Mouse (Mus musculus): Measurements from ENCODE around the gene Lhx2. TPM values are rescaled to one million over a fixed set of nuclear protein-coding genes. Genes with fewer than 3 reads are reported as not detected.

Gene Lhx2
- polyA plus RNA-seq, 1 experiment: not detected

GRCm38 (mm10) chr2:38367023-38367422, 27.9 kb downstream of the Lhx2 start:
- H3K4me1 ChIP-seq (ENCODE audit: control insufficient read depth, insufficient read depth, insufficient read length, low read length): no peaks in the 10 kb centered on the region; the same call in 1 of the 2 replicates
- no peak overlapping the region for H3K4me3 ChIP-seq (ENCODE audit: insufficient read depth, low read depth, low read length)
- no peak overlapping the region for H3K27ac ChIP-seq (replicated peaks; ENCODE audit: low read depth, low read length)

DNA sequence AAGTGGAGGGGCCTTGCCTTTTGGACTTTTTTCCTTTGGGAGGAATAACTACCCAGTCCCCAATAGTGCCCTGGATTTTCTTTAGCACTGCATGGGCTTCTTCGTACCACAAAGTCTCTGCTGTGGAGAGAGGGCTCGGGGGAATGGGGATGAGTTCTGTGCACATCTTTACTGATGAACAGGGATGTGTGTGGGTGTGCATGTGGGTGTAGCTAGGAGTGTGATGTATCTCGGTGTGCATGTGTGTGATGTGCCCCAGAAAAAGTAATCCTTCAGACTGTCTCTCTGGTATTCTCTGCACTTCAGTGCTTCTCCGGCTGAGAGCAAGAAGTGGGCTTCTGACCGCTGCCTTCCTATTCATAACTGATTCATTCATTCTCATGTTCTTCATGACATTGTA, 28.8 kb downstream of the Lhx2 start:
- Histone ChIP-seq H3K4me1 (ENCODE audit: control insufficient read depth, insufficient read depth, insufficient read length, low read length) (no peaks in the 10 kb centered on the region; the same call in 1 of the 2 replicates), H3K27ac (replicated peaks; ENCODE audit: low read depth, low read length) (no peak overlapping the region), H3K4me3 (ENCODE audit: insufficient read depth, low read depth, low read length) (no peak overlapping the region)

DNA sequence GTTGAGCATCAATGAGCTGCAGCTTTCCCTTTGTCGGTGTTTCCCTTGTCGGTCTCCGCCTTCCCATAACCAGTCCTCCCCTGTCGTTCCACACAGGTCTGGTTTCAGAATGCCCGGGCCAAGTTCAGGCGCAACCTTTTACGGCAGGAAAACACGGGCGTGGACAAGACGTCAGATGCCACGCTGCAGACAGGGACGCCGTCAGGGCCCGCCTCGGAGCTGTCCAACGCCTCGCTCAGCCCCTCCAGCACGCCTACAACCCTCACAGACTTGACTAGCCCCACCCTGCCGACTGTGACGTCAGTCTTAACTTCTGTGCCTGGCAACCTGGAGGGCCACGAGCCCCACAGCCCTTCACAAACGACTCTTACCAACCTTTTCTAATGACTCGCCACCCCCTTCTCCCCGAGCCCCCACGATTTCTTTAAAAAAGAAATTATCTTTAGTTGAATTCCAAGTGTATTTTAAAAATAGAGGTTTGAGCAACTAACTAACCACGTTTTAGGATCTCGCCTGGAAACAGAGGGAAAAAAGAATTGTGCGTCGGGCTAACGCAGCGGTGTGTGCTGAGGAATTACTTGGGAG, 29.8 kb downstream of the Lhx2 start:
- H3K4me3 ChIP-seq (ENCODE audit: insufficient read depth, low read depth, low read length): no peak overlapping the region
- H3K27ac ChIP-seq (replicated peaks; ENCODE audit: low read depth, low read length): no peak overlapping the region
- no peaks in the 10 kb centered on the region; the same call in 1 of the 2 replicates for H3K4me1 ChIP-seq (ENCODE audit: control insufficient read depth, insufficient read depth, insufficient read length, low read length)

GRCm38 (mm10) chr2:38375606-38376304, 36.7 kb downstream of the Lhx2 start:
- no peak overlapping the region for H3K27ac ChIP-seq (replicated peaks; ENCODE audit: low read depth, low read length)
- no peaks in the 10 kb centered on the region for H3K4me1 ChIP-seq (ENCODE audit: control insufficient read depth, insufficient read depth, insufficient read length, low read length)
- no peak overlapping the region for H3K4me3 ChIP-seq (ENCODE audit: insufficient read depth, low read depth, low read length)

DNA sequence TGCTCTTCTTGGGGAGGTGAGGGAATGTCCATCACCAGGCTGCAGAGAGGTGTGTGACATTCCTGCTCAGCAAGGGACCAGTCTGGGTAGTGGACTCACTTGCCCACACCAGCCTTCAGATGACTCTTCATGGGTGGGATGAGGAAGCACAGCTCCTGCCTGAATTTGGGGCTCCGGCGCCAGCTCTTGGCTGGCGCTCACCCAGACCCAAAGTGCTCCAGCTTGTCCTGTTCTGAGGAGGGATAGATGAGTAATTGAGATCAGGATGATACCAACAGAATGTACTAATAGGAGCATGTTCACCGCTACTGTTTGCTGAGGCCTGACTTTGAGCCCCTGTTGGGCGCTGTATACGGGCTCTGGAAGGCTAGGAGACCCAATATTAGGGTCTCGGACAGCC, 38.2 kb downstream of the Lhx2 start:
- Histone ChIP-seq H3K4me1 (ENCODE audit: control insufficient read depth, insufficient read depth, insufficient read length, low read length) (no peaks in the 10 kb centered on the region), H3K4me3 (ENCODE audit: insufficient read depth, low read depth, low read length) (no peak overlapping the region), H3K27ac (replicated peaks; ENCODE audit: low read depth, low read length) (no peak overlapping the region)

DNA sequence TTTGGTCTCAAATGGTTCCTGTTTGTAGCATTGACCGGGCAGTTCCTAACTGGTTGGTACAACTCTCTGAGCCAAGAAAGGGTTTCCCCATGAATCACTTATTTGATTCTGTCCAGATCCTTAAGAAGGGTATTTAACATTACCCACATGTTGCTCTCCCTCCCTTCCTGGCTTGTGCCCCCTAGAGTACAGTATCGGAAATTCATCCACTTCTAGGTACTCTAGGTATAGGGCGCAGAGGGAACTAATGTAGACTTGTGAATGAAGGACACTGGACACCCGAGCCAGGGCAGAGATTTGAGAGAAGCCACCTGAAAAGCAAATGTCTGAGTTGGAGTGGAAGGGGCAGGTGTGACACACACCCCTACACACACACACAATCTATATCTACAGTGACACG, 39.3 kb downstream of the Lhx2 start:
- Histone ChIP-seq H3K27ac (replicated peaks; ENCODE audit: low read depth, low read length) (no peak overlapping the region), H3K4me3 (ENCODE audit: insufficient read depth, low read depth, low read length) (no peak overlapping the region), H3K4me1 (ENCODE audit: control insufficient read depth, insufficient read depth, insufficient read length, low read length) (no peaks in the 10 kb centered on the region)

- H3K4me3 ChIP-seq (ENCODE audit: insufficient read depth, low read depth, low read length): peak overlapping the region; percentile 25; the same call in 1 of the 2 replicates
- no peaks in the 10 kb centered on the region for H3K4me1 ChIP-seq (ENCODE audit: control insufficient read depth, insufficient read depth, insufficient read length, low read length)
- no peak overlapping the region for H3K27ac ChIP-seq (replicated peaks; ENCODE audit: low read depth, low read length)
Observed at GRCm38 (mm10) chr2:38378849-38379545, 39.9 kb downstream of the Lhx2 start.

DNA sequence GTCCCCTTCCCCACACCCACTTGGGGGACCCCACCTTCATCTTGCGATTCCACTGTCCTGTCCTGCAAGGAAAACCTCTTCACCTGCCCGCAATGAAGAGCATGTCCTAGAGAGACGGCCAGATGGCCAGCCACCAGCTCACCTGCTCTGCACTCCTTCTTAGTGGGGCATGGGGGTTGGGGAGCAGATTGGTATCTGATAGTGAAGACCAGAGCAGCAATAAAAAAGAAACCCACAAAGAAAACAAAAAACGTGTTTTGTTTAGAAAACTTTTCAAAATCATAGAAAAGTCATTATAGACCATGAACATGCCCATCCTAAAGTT, 40.4 kb downstream of the Lhx2 start:
- H3K4me3 ChIP-seq (ENCODE audit: insufficient read depth, low read depth, low read length): no peak overlapping the region
- no peak overlapping the region for H3K27ac ChIP-seq (replicated peaks; ENCODE audit: low read depth, low read length)
- no peaks in the 10 kb centered on the region for H3K4me1 ChIP-seq (ENCODE audit: control insufficient read depth, insufficient read depth, insufficient read length, low read length)

DNA sequence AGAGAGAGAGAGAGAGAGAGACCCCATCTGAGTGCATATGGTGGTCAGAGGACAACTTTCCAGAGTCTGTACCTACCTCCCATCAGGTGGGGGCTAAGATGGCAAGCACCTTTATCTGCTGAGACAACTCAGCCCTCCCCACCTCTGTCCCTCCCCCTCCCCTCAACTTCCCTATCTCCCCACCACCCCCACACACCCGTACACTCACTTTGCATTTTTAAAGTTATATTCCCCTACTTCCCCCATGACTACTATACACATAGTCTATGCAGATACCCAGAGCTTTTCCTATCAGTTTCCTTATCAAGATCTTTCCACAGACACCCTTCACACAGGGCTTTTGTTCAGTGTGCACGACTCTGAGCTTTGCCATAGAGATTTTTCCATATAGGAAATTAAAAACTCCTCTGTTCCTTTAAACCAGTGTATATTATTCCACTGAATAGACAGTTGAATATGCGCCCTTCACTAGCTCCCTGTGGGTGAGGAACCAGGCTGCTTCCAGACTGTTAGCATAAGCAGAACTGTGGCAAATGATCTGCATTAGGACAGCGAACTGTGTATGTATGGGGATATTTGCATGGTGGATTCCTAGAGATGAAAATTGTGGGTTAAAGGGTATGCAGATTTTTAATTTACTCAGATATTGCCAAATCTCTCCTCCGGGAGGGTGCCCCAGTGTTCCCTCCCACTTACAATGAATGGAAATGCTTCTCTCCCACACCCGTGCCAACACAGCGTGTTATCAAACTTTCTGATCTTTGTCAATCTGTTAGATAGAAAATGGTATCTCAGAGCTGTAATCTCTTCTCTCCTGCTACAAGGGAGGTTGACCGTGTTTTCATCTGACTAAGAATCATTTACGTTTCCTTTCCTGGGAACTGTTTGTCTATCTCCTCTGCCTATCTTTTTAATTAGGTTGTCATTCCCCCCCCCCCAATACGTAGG, 41.3 kb downstream of the Lhx2 start:
- Histone ChIP-seq H3K4me1 (ENCODE audit: control insufficient read depth, insufficient read depth, insufficient read length, low read length) (no peaks in the 10 kb centered on the region), H3K27ac (replicated peaks; ENCODE audit: low read depth, low read length) (no peak overlapping the region), H3K4me3 (ENCODE audit: insufficient read depth, low read depth, low read length) (no peak overlapping the region)

DNA sequence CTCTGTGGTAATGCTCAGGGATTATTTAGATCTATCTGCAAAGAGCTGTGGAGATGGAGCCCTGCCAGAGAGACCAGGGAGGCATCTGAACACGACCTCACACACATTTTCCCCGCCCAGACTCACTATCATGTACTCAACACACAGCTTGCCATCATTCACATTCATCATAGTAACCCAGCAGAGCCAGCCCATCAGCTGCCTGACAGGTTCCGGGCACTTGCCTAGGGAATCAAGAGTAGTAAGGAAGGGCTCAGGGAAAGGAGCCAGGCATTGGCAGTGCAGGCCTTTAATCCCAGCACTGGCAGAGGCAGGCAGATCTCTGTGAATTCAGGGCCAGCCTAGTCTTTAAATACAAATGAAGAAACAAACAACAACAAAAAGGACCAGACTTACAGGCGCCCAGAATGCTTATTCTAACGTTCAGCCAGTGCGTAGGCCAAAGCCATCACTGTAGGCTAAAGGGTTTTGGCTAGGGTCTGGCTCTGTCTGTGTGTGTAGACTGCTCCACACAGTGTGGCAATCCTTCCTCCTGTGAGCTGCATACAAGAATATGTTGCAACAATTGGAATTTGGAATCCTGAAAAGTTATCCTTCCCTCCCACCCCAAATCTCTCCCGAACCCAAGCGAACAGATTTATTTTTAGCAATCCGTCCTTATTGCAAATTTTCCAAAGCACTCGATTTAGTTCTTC, 48.6 kb downstream of the Lhx2 start:
- Histone ChIP-seq H3K4me1 (ENCODE audit: control insufficient read depth, insufficient read depth, insufficient read length, low read length) (0 out of 2 replicates have a peak, but pooled peaks cover 2% of the 10 kb centered on the region), H3K27ac (replicated peaks; ENCODE audit: low read depth, low read length) (no peak overlapping the region), H3K4me3 (ENCODE audit: insufficient read depth, low read depth, low read length) (no peak overlapping the region)

DNA sequence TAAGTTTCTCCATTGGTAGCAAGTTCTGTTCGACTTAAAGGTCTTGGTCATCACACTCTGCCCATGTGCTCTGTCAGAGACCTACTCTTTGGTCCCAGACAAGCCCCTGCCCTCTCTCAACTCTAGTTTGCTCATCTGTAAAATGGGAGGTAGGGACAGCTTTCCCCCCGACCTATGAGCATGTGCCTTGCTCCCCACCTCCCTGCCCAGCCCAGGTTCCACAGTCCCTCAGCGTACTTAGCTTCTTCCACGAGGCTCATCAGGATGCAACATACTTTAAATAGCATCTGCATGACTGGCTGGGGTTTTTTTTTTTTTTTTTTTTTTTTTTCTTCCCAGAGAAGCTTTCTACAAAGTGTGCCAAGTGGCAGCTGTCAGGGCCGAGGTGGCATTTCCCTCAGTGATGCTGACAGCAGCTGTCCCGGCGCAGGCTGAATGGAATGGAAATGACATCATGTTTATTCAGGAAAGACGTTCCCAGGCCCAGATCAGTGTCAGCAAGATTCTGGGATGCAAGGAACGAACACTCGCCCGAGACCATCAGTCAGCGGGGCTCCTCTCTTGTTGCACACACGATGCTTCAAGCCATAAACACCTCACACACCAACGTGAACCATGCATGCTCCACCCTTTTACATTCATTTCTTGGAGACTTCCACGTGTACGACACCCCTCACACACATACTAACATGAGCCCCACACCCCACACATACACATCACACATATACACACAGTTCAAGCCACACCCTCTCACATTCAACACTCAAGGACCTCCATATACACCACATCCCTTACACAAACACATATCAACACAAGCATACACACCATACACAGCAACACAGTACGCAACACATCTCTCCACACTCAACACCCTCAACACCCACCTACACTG, 56.1 kb downstream of the Lhx2 start:
- Histone ChIP-seq H3K4me3 (ENCODE audit: insufficient read depth, low read depth, low read length) (no peak overlapping the region), H3K4me1 (ENCODE audit: control insufficient read depth, insufficient read depth, insufficient read length, low read length) (no peaks in the 10 kb centered on the region), H3K27ac (replicated peaks; ENCODE audit: low read depth, low read length) (no peak overlapping the region)

DNA sequence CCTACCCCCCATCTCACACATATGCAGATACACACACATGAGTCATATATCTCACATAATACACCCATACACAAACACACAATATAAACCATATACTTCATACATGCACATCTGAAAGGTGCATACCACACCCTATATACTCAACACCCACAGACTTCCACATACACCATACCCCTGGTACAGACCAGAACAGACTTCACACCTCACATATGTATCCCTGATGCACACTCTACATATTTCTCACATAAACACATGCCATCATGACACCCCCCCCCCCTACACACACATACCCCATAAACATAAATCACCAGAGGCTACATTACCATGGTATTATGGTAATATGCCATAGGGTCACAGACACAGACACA, 56.8 kb downstream of the Lhx2 start:
- no peak overlapping the region for H3K4me3 ChIP-seq (ENCODE audit: insufficient read depth, low read depth, low read length)
- H3K27ac ChIP-seq (replicated peaks; ENCODE audit: low read depth, low read length): no peak overlapping the region

DNA sequence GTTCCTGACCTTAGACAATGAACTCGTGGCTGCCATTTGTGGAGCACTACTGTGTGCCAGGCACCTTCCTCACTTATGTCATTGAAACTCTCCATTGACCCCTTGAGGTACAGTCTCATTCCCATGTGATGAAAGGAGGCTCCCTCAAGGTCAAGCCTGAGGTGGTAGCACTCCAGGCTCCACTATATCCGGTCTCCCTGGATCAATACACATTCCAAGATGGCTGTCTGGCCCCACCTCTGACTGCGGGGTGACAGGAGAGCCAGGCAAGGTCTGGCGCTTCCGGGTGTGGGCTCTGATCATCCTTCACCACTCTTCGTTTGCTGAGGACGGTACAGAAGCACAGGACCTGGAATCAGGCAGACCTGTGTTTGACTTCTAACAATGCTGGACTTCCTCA, 58.2 kb downstream of the Lhx2 start:
- Histone ChIP-seq H3K4me1 (ENCODE audit: control insufficient read depth, insufficient read depth, insufficient read length, low read length) (no peaks in the 10 kb centered on the region), H3K27ac (replicated peaks; ENCODE audit: low read depth, low read length) (no peak overlapping the region), H3K4me3 (ENCODE audit: insufficient read depth, low read depth, low read length) (no peak overlapping the region)

More for the DNA sequence above, 56.8 kb downstream of the Lhx2 start:
- no peaks in the 10 kb centered on the region for H3K4me1 ChIP-seq (ENCODE audit: control insufficient read depth, insufficient read depth, insufficient read length, low read length)

DNA sequence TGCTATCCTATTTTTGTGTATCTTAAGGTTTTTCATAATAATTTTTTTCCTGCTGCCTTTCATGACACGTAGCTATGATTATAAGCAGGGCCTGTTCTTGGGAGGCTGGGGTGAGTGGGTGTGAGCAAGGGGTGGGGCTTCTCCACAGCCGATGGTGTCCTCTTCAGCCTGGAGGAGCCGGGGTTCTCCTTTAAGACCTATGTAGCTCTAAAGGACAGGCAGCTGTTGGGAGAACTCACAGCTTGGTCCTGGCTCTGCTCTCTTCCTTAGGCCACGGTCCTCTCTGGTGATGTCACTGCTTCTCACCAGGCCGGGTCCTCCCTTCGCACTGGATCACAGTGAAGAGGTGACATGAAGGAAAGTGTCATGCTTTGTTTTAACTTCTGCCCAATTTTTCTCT, 58.8 kb downstream of the Lhx2 start:
- no peak overlapping the region for H3K4me3 ChIP-seq (ENCODE audit: insufficient read depth, low read depth, low read length)
- no peaks in the 10 kb centered on the region for H3K4me1 ChIP-seq (ENCODE audit: control insufficient read depth, insufficient read depth, insufficient read length, low read length)
- H3K27ac ChIP-seq (replicated peaks; ENCODE audit: low read depth, low read length): no peak overlapping the region
